Mouse (Mus musculus): ENCODE data around the gene Cstf1. TPM values are rescaled to one million over a fixed set of nuclear protein-coding genes. Genes with fewer than 3 reads are reported as not detected.

The Cstf1 gene
- polyA plus RNA-seq, 1 experiment, result 16.2 TPM

DNA sequence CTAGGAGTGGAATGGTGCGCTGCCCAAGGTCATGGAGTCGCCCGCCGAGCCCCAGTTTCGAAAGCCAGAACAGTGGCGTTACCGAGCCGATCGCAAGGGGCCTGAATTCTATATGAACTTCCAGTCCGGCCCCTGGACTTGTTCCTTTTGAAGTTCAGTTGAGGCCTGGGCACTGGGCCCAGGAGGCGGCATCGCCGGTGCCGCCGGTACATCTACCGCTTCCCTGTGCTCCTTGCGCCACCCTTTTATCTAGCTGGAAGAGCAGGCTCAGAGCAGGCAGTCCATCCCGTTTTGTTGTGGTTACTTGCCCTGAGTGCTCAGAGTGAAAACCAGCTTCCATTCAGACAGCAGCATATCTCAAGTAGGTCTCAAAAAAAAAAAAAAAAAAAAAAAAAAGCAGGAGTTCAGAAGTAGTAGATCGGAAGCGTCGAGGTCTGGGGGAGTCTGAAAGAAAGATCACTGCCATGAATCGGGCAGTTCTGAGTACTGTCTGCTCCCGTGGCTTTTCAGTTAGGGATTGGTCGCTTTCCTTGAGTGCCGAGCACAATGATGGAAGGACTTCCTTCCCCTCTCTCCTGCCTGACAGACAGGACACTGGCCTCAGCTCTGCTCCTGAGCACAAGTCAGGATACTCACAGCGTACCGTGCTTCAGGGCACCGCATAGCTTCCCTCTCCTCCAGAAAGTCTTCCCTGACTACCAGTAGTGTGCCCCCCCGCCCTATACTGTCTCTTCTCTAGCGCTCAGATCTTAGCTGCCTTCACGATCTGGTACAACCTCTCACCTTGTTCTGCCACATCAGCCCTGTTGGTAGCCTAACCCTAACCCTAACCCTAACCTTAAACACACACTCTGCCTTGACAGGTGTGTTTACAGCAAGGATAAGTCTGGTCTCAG, 24.2 kb upstream of the Cstf1 start:
- peak overlapping the region; percentile 94 for H3K4me3 ChIP-seq (ENCODE audit: insufficient read depth, low read length)
- no peak overlapping the region for H3K27ac ChIP-seq (ENCODE audit: insufficient read depth, low read depth, low read length)
- H3K4me1 ChIP-seq (ENCODE audit: control insufficient read depth, insufficient read depth, low read length), result peaks cover 3% of the 10 kb centered on the region; the same call in 1 of the 2 replicates
- TF ChIP-seq POLR2A (IDR thresholded peaks at IDR 0.05; ENCODE audit: borderline replicate concordance, low read depth, low read length) (no peak), CTCF (IDR thresholded peaks at IDR 0.05; ENCODE audit: low read depth, low read length) (no peak)

DNA sequence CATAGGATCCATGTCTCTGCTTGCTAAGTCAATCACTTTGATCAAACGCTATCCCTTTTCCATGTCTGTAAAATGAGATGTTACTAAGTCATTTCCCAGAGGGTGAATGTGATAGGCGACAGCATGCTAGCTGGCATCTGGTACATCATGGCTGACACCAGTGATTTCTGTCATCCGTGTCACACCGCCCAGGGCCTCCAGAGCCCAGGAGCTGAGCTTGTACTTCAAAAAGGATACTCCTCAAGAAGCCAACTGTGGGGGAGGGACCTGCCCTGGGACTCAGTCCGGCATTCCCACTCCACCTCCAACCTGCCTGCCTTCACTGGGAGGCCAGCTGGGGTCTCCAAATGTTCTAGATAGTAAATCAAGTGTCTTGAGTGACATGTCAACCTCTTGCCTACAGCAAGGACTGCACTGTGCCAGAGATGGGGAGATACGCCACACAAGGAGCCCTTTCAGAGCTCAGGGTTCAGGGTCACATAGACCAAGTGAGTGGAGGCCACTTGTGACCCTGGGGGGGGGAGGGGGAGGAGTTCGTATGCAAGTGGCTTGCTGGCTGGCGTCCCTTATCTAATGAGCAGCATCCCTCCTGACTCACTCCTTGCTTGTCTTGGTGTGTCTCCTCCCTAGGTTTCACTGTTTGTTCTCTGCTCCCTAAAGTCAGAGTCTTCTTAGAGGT, 23.4 kb upstream of the Cstf1 start:
- peaks cover 3% of the 10 kb centered on the region; the same call in 1 of the 2 replicates for H3K4me1 ChIP-seq (ENCODE audit: control insufficient read depth, insufficient read depth, low read length)
- no peak overlapping the region for H3K4me3 ChIP-seq (ENCODE audit: insufficient read depth, low read length)
- TF ChIP-seq POLR2A (IDR thresholded peaks at IDR 0.05; ENCODE audit: borderline replicate concordance, low read depth, low read length) (no peak), CTCF (IDR thresholded peaks at IDR 0.05; ENCODE audit: low read depth, low read length) (no peak)
- no peak overlapping the region for H3K27ac ChIP-seq (ENCODE audit: insufficient read depth, low read depth, low read length)

- TF ChIP-seq POLR2A (IDR thresholded peaks at IDR 0.05; ENCODE audit: borderline replicate concordance, low read depth, low read length) (no peak), CTCF (IDR thresholded peaks at IDR 0.05; ENCODE audit: low read depth, low read length) (no peak)
- Histone ChIP-seq H3K4me3 (ENCODE audit: insufficient read depth, low read length) (no peak overlapping the region), H3K4me1 (ENCODE audit: control insufficient read depth, insufficient read depth, low read length) (peaks cover 3% of the 10 kb centered on the region; the same call in 1 of the 2 replicates), H3K27ac (ENCODE audit: insufficient read depth, low read depth, low read length) (no peak overlapping the region)
Measured at GRCm38 (mm10) chr2:172348297-172348950, 22.1 kb upstream of the Cstf1 start.

DNA sequence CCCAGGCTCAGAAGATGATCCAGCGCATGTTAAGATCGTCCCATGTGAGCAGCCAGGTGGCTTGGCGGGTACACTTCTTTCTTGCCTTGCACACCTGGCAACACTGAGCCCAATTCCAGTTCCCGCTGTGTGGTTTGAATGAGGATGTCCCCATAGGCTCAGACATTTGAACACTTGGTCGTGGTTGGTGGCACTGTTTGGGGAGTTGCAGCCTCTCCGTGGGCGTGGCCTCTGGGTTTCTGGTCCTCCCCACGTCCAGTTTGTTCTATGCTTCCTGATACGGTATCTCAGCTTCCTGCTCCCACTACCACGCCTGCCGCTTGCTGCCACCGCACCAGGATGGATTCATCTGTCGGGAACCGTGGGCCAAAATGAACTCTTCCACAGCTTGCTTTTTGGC, 20.7 kb upstream of the Cstf1 start:
- Histone ChIP-seq H3K4me1 (ENCODE audit: control insufficient read depth, insufficient read depth, low read length) (peaks cover under 1% of the 10 kb centered on the region; the same call in 1 of the 2 replicates), H3K27ac (ENCODE audit: insufficient read depth, low read depth, low read length) (no peak overlapping the region), H3K4me3 (ENCODE audit: insufficient read depth, low read length) (no peak overlapping the region)
- TF ChIP-seq POLR2A (IDR thresholded peaks at IDR 0.05; ENCODE audit: borderline replicate concordance, low read depth, low read length) (no peak), CTCF (IDR thresholded peaks at IDR 0.05; ENCODE audit: low read depth, low read length) (no peak)

GRCm38 (mm10) chr2:172350773-172351172, 19.7 kb upstream of the Cstf1 start:
- no peak overlapping the region for H3K27ac ChIP-seq (ENCODE audit: insufficient read depth, low read depth, low read length)
- TF ChIP-seq POLR2A (IDR thresholded peaks at IDR 0.05; ENCODE audit: borderline replicate concordance, low read depth, low read length), result no peak
- no peaks in the 10 kb centered on the region for H3K4me1 ChIP-seq (ENCODE audit: control insufficient read depth, insufficient read depth, low read length)
- H3K4me3 ChIP-seq (ENCODE audit: insufficient read depth, low read length), result no peak overlapping the region

DNA sequence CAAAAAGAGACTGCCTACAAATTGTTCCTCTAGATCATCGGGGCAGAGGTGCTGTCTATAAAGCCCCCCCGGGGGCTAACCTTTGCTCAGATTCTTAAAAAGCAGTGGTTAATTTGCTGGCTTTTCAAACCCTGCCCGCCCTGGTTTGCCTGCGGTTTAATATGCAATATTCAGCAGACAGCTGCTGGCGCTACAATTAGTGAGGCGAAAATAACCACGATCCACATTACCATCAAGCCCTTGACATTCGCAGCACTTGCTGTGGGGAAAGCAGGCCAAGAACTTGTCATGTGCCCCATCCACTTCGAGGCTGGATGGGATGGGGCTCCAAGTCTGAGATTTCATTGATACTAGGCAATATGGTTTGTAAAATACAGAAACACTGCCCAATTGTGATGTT, 17.3 kb upstream of the Cstf1 start:
- TF ChIP-seq CTCF (IDR thresholded peaks at IDR 0.05; ENCODE audit: low read depth, low read length) (no peak), POLR2A (IDR thresholded peaks at IDR 0.05; ENCODE audit: borderline replicate concordance, low read depth, low read length) (no peak)
- Histone ChIP-seq H3K4me1 (ENCODE audit: control insufficient read depth, insufficient read depth, low read length) (no peaks in the 10 kb centered on the region), H3K27ac (ENCODE audit: insufficient read depth, low read depth, low read length) (no peak overlapping the region), H3K4me3 (ENCODE audit: insufficient read depth, low read length) (no peak overlapping the region)

DNA sequence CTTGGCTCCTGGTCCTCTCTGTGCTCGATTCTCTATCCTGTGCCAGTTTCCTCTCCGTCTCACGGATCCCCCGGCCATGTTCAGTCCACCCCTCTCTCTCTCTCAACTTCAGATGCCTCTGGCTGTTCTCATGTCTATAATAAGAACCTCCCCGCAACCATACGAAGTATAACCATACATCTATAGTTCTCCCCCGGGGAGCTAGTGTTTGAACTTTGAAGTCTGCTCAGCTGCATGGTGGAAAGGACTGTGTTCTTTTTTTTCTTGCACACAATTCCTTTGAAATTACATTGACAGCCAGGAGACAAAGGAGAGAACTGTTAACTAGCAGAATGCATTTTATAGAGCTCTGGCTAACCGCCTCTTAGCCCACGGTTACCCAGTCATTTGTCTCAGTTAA, 15.7 kb upstream of the Cstf1 start:
- H3K4me1 ChIP-seq (ENCODE audit: control insufficient read depth, insufficient read depth, low read length), result no peaks in the 10 kb centered on the region
- no peak for TF ChIP-seq POLR2A (IDR thresholded peaks at IDR 0.05; ENCODE audit: borderline replicate concordance, low read depth, low read length)
- TF ChIP-seq CTCF (IDR thresholded peaks at IDR 0.05; ENCODE audit: low read depth, low read length), result no peak
- no peak overlapping the region for H3K27ac ChIP-seq (ENCODE audit: insufficient read depth, low read depth, low read length)

DNA sequence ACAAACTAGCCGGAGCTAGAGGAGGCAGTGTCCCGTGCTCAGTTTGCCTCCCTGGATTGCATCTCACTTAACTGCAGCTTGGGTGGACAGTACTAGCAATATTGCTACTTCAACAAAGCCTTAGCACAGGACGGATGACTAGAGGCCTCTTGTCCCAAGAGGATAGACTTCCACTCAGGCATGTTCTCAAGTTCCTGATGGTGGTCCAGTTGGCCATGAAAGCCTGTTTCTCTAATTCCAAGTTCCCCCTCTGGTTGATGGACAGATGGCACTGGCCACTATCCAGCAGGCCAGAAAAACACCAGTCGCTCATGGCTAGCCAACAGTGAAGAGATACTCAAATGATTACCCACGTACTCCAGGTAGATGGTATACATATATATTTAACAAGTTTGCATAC, 14.6 kb upstream of the Cstf1 start:
- Histone ChIP-seq H3K4me1 (ENCODE audit: control insufficient read depth, insufficient read depth, low read length) (no peaks in the 10 kb centered on the region), H3K27ac (ENCODE audit: insufficient read depth, low read depth, low read length) (no peak overlapping the region), H3K4me3 (ENCODE audit: insufficient read depth, low read length) (no peak overlapping the region)
- TF ChIP-seq CTCF (IDR thresholded peaks at IDR 0.05; ENCODE audit: low read depth, low read length), result no peak
- no peak for TF ChIP-seq POLR2A (IDR thresholded peaks at IDR 0.05; ENCODE audit: borderline replicate concordance, low read depth, low read length)

More for the DNA sequence above, 15.7 kb upstream of the Cstf1 start:
- H3K4me3 ChIP-seq (ENCODE audit: insufficient read depth, low read length), result no peak overlapping the region

DNA sequence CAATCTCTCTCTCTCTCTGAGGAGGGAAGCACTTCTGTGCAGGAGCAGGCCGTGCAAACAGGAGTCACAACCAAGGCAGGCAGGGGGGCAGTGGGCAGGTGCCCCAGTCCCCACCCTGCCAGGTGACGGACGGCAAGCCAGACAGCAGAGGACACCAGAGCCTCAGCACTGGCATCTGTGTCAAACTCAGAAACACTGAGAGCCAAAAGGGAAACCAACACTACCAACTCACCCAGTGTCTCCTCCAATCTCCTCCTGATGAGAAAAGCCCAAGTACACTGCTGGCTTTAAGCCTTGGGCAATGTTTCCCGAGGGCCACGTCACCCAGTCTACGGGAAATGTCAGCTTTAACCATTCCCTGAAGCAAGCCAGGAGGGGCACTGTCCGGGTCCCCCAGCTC, 7.3 kb upstream of the Cstf1 start:
- Histone ChIP-seq H3K4me1 (ENCODE audit: control insufficient read depth, insufficient read depth, low read length) (peaks cover 7% of the 10 kb centered on the region), H3K4me3 (ENCODE audit: insufficient read depth, low read length) (no peak overlapping the region), H3K27ac (ENCODE audit: insufficient read depth, low read depth, low read length) (no peak overlapping the region)
- no peak for TF ChIP-seq POLR2A (IDR thresholded peaks at IDR 0.05; ENCODE audit: borderline replicate concordance, low read depth, low read length)
- no peak for TF ChIP-seq CTCF (IDR thresholded peaks at IDR 0.05; ENCODE audit: low read depth, low read length)

Data from bone marrow macrophage, adult 2 months (primary cell).